Mouse (Mus musculus) c-Kit-positive CD71-positive TER-119-negative erythroid progenitor cells, embryonic 14.5 days (primary cell): Measurements from ENCODE around the gene Qser1.
A peak's percentile ranks its signal among the peaks of the same experiment; 100 is the strongest.

Experiments
- DNase-seq: peaks from one replicate; pipeline ENCODE4 v3.0.0-alpha.2; 2013; ENCODE audit warnings: low read depth

Gene Qser1

DNA sequence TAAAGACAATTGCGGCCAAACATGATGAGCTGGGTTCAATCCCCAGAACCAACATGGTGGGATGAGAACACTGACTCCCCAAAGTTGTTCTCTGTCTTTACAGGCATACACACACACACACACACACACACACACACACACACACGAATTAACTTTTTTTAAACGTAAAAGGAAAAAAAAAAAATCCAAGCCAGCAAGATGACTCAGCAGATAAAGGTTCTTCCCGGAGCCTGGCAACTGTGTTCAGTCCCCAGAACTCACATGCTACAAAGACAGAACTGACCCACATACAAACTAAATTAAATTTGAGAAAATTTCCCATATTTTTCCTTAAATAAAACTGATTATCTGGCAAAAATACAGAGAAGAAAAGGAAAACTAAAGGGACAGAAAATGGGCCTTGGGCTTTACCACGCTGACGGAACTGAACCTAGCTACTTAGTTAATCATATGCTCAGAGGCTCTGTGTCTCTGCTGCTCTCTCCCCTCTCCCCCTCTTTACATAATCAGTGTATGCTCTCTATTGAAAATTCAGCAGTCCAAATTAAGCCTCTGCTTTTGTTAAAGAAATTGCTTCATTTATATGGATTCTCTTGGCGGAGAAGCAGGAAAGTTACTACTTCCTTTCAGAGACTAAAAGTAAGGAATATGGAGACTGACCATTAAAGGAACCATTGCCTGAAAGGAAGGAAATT is 83.9 kb downstream of the Qser1 start:
- no peak for DNase-seq

DNA sequence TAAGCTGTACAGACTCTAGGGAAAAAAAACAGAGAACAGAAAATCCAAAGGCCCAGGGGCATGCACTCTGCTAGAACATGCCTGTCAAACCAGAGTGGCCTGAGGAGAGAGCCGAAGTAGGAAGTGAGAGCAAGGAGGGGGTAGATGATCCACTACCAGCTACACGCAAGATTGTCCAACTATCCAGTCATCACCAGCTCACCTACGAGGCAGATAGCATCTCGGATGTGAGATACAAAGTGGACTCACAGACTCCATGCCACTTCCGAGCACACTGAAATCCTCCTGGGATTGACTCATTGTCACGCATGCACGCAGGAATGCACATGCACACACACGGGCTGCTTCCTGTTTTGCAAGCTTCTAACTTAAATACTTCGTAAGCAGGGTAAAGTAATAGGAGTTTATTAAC is 84.5 kb downstream of the Qser1 start:
- no peak for DNase-seq

DNA sequence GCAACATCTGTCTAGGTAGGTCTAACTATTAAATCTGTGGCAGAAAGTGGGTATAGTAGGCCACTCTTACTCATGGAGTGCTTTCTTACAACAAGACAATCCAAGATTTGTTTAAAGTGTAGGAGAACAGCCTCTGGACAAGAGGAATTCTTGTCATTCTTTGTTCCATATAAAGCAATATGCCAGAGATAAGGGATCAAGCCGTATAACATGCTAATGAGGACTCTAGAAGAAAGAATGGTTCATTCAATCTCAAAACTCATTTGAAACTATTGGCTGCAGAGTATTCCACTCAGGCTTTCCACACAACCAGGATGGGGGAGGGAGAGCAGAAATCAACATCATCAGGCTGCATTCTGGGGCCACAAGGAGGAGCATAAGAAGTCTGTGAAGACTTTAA is 89.2 kb downstream of the Qser1 start:
- DNase-seq, result no peak

DNA sequence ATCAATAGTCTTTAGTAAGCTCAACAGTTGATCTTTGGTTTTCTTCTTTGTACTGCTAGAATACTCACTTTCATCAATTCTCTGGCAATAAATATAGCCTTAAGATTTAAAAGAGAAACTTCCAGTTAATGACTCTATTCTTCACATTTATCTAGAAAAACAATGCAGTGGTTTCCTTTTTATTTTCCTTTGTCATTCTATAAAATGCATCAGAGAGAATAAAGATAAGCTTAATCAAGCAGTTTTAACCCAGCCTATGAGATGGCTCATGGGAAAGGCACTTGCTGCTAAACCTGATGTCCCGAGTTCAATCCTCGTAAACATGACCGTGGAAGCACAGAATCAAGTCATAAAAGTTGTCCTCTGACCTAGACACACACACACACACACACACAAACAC is 94.5 kb downstream of the Qser1 start:
- DNase-seq, result no peak

DNA sequence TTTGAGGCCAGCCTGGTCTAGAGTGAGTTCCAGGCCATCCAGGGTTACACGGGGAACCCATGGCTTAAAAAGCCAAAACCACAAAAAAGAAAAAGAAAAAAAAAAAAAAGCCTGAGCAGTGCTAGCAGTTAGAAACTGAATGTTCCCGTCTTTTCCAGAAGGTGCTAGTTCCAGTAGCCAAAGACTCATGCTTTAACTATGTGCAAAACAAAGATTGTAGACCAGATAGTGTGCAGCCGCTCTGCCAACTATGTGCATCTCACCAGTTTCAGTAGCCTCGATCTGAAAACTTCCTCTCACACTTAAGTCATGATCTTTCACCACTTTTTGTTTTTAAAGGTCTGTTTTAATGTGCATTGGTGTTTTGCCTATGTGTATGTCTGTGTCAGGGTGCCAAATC is 98.7 kb downstream of the Qser1 start:
- DNase-seq, result no peak

DNA sequence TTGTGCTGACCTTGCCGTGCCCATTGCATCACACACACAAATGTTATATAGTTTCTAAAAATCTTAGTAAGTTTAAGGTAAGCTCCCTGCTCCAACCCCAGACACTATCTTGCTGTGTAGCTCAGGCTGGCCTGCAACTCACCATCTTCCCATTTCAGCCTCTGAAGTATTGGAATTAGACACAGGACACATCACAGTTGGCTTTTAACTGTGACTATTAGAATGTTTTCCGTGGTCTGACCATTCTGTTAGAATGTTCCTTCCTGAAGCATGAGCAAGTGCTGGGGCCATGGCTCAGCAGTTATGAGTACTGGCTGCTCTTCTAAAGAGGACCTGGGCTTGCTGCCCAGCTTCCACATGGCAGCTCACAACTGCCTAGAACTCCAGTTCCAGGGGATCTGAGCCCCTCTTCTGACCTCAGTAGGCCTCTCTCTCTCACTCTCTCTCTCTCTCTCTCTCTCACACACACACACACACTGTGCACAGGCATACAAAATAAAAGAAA is 99.3 kb downstream of the Qser1 start:
- no peak for DNase-seq

DNA sequence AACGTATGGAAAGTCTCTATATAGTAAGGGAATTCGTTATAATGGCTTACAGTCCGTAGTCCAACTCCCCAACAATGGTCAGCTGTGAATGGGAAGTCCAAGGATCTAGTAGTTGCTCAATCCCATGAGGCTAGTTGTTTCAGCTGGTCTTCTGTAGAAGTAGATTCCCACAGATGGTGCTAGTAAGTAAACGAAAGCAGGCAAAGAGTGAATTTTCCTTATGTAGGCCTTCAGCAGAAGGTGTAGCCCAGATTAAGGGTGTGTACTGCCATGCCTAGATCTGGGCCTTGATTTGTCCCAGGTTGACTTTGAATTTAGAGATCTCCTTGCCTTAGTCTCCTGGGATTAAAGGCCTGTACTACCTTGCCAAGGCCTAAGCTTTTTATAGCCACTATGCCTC is 100.3 kb downstream of the Qser1 start, which contains the start of gene Pin1rt1:
Gene Pin1rt1, minus strand, starts transcription at position 101 of the 400 bp plus-strand sequence.
- no peak for DNase-seq

DNA sequence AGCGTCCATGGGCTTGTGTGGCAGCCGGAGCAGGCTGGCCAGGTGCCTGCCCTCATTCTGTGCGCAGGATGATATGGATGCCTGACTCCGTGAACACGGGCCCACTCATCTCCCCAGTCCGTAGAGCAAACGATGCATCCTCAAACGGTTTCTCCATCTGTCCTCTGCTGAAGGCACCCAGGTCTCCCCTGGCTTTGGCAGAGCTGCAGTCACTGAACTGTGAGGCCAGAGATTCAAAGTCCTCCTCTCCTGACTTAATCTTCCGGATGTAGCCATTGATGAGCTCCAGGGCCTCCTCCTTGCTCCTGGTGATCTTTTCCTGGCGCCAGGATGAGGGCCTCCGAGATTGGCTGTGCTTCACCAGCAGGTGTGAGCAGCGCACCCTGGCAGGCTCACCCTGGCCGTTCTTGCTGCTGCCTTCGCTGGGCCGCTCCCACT is 102.3 kb downstream of the Qser1 start:
- DNase-seq, result no peak

DNA sequence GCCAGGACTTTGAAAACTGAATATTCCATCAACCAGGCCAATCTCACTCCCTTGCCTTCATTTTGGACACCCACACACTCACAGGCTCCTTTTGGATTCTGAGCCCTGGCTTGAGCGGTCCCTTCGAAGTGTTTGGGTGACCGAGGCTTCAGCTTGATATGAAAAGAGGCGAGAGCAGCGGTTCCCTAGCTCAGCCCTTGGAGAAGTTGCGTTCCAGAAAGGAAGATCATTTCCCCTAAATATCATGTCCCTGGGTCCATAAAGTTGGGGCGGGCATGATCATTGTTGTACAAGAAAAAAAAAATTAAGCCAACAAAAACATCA is 104.1 kb downstream of the Qser1 start:
- no peak for DNase-seq

DNA sequence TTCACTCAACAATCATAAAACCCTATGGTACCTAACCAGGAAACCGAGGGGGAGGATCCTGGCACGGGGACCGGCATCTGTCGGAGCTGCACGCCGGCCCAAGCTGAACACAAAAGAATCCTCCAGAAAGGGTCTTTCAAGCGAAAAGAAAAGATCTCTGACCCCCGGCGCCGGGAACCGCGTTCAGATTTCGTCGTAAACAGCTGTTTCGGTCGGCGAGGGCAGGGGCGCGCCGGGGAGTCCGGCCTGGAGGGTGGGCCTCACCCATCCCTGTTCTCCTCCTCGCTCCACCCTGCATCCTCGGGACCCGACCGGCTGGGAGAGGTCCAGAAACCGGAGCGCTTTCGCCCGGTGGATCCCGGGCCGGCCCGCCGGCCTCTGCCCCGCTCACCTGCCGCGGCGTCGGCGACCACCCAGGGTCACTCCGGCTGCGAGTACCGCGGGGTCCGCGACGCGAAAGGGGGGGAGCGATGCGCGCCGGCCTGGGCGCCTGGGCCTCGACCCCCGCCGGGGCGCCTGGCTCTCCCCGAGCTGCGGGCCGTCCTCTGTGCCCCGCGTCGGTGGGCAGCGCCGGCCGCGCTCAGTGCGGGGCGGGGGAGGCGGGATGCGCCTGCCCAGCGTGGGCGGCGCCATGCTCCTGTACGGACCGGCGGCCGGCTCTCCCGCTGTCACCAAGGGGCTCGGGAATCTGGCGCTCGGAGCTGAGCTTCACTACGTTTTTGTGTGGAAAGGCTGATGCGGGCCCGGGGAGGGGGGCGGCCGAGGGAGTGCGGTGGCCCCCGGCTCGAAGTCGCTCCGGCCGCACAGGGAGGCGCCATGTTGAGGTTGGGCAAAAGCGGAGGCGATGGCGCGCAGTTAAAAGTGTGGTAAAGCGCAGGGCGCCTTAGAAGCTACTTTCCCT is 104.7 kb downstream of the Qser1 start, which contains the start of gene Tcp11l1:
Gene Tcp11l1, minus strand, starts transcription at position 585 of the 901 bp plus-strand sequence.
- DNase-seq, result peak; percentile 19

DNA sequence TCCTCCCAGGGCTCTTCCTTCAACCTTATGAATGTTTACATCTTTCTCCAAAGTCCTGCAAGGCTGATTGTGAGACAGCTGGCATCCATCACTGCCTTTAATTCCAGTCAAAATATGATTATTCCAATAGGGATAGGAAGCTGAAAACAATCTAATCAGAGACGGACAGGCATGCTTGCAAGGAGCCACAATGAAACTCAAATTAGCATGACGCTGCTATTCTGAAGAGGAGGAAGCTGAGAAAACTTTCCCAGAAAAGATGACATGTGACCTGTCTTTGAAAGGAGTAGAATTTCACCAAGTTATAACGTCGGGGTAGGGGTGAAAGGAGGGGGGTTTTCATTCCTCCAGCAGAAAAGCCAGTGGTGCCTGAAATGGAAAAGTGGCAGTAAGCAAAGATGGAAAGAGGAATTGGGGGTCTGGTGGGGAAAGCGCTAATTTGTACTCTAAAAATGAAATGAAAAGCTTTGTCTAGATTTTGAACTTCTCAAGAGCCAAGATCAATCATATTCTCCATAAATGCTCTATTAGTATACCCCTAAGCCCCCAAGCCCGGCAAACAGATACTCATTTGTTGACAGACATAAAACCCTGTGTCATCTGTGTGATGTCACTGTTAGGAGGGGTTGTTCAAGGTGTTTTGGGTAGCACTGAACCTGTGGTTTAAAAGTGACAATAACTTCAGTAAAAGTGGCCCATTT is 105.7 kb downstream of the Qser1 start:
- no peak for DNase-seq

DNA sequence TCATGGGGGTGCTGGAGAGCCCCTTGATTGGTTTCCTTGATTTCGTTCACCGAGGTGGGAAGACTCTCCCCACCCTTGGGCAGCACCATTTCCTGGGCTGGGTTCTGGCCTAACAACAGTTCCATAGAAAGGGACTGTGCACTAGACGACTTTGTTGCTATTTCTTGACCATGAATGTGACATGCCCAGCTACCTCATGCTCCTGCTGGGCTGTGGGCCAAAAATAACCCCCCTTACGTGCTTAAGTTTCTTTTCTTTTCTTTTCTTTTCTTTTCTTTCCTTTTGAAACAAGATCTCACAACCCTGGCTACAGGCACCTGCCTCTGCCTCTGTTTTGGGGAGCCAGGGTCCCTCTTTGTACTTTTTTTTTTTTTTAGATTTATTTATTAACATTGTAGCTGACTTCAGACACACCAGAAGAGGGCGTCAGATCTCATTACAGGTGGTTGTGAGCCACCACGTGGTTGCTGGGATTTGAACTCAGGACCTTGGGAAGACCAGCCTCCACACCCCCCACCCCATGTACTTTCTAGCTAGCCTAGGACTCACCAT is 106.7 kb downstream of the Qser1 start:
- DNase-seq, result no peak
